Mouse (Mus musculus) layer of hippocampus, adult 8-10 months (tissue): ENCODE measurements around the gene Tff2. TPM values are rescaled to one million over a fixed set of nuclear protein-coding genes. Genes with fewer than 3 reads are reported as not detected.

Source experiments
- total RNA-seq, 4 experiments: library from RNA; stranded (reverse); gene quantifications; 2 replicates each; pipeline ENCODE4 v1.2.4; 2022

Gene Tff2
- total RNA-seq, 4 experiments from 2014 or later: not detected

Other genes starting within 250 kb of the Tff2 start
- 1 to 10 TPM; 2.2 to 3.3 (median 2.5) TPM for gene Glp1r, start 242.5 kb downstream of the Tff2 start, total RNA-seq
- gene Umodl1, start 189.6 kb downstream of the Tff2 start, total RNA-seq: 1 to 10 TPM in 1 of 4 experiments, under 1 TPM in 3; 0.70 to 1.0 (median 0.85) TPM
- 10 to 100 TPM; 75.8 to 84.4 (median 81.0) TPM for gene Abcg1, start 86.6 kb downstream of the Tff2 start, total RNA-seq
- gene Tff3, start 14.6 kb downstream of the Tff2 start, total RNA-seq: not detected
- not detected for gene Tff1, start 21.0 kb upstream of the Tff2 start, total RNA-seq
- under 1 TPM in 1 of 4 experiments, not detected in 3; 0.10 TPM for gene Tmprss3, start 54.7 kb upstream of the Tff2 start, total RNA-seq
- gene Ubash3a, start 63.6 kb upstream of the Tff2 start, total RNA-seq: under 1 TPM; 0.31 to 0.73 (median 0.52) TPM
- gene Rsph1, start 133.1 kb upstream of the Tff2 start, total RNA-seq: 10 to 100 TPM; 12.3 to 18.6 (median 15.4) TPM
- gene Slc37a1, start 142.5 kb upstream of the Tff2 start, total RNA-seq: 1 to 10 TPM; 7.3 to 9.3 (median 8.5) TPM
- gene Pde9a, start 241.9 kb upstream of the Tff2 start, total RNA-seq: 10 to 100 TPM; 22.5 to 35.1 (median 28.4) TPM